Mouse (Mus musculus) spleen, postnatal 14 days (tissue): ENCODE results near the gene Klk1b4.

Experiments
- DNase-seq, 2 experiments: peaks; one replicate each; pipeline ENCODE4 v3.0.0; 2021 to 2022; ENCODE audit warnings: low spot score in 2 of 2

Klk1b4 gene

DNA sequence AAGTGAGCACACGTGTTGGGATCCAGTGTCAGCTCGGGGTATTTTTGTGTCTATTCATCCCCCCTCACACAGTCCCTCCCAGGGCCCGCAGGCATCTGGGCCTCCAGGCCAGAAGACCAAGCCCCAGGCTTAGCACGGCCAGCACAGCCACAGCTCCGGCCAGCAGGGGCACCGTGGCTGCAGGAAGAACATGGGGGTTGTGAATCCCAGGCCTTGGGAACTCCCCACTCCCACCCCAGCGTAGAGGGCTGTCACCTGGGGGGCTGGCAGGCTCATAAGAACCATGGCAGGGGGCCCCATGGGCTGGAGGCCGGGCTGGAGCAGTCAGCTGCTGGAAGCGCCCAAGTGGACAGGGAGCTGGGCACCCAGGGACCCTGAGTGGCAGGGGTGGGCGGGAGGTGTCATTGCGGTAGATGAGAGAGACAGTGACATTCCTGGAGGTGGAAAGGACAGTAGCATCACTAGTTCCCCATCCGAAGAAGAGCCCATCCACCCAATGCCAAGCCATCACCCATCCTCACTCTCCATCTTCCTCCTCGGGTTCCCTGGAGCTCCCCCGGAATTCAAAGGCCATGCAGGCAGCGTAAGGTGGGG lies 45.9 kb downstream of the Klk1b4 start:
- no peak for DNase-seq

DNA sequence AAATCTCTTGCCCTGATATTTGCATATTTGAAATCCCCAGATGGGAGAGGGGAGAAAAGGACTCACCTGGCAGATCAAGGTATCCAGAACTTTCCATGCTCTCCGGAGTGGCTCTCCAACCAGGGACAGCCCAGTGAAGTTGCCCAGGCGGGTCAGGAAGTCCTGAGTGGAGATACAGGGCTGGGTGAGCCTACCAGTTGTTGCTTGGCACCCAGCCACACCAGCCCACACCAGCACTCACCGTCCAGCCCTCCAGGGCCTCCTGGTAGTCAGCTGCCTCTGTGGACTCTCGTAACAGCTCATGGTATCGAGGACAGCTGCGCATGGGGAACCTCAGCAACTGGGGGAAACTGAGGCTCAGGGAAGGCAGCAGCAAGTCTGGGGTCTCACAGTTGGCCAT lies 47.7 kb downstream of the Klk1b4 start:
- DNase-seq = no peak

DNA sequence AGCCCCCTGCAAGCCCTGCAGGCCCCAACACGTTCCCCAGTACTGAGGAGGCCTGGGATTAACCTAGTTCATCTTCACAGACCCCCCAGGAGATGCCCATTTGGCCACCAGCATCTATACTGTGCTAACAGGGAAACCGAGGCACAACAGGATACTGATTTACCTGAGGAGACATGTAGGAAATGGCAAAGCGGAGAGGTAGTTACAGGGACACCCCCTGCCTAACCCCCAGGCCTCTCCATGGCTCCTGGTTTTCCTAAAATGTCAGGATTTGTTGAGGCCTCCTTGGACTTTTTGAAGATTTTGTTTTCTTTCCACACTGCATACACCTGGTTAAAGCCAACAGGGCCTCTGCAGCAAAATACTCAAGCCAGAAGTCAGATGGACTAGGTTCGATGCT lies 50.0 kb downstream of the Klk1b4 start, which contains the start of gene Acp4:
TSS of gene Acp4 (minus strand) at position 101 of the 400 bp plus-strand sequence.
- DNase-seq = no peak

GRCm38 (mm10) chr7:44260410-44260809 lies 53.2 kb downstream of the Klk1b4 start:
- DNase-seq = no peak

DNA sequence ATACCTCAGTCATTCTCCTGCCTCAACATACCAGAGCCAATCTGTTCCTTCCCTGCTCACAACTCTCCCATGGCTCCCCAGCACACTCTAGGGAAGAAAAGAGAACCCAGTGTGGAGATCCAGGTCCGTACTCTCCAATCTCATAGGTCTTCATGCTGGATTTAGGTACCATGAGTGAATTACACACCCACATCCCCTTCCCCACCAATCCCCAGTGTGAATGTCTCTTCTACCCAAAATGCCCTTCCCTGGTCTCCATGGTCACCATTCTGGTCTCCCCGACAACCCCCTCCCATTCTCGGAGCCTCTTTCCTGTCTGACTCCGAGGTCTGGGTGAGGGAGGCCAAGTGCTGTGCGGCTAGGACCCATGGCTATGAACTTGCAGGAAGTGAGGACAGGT lies 53.9 kb downstream of the Klk1b4 start, which contains the start of gene Gm15517:
TSS of gene Gm15517 (plus strand) at position 301 of the 400 bp plus-strand sequence.
- DNase-seq = no peak
